Mouse (Mus musculus) forebrain, embryonic 11.5 days (tissue): ENCODE measurements around the gene Gps2. TPM values are rescaled to one million over a fixed set of nuclear protein-coding genes. Genes with fewer than 3 reads are reported as not detected.
"Not testable (repeated sequence)": the region's sequence is repeated elsewhere in the genome, so short reads cannot be mapped to it uniquely, and the experiment has no call there.

ENCODE experiments used
- ATAC-seq: fragments of 200-750 bp; cut with Nextera tagmentation; replicated peaks from 2 replicates; pipeline ENCODE4 v1.8.0; 2017; ENCODE audit warnings: moderate TSS enrichment; ENCODE audit not compliant: low FRiP score
- DNase-seq: peaks from one replicate; pipeline ENCODE4 v3.0.0-alpha.2; 2017; ENCODE audit warnings: low spot score
- H3K27ac ChIP-seq: fragments of 300-500 bp; sonication (generic); 2 replicates; pipeline ENCODE4 v1.5.1; 2014; ENCODE audit warnings: low read depth, low read length
- H3K27me3 ChIP-seq: fragments of 300-500 bp; sonication (generic); 2 replicates; pipeline ENCODE4 v1.6.1; 2014; ENCODE audit warnings: mild to moderate bottlenecking, low read length, mixed read lengths; ENCODE audit not compliant: control insufficient read depth, insufficient read depth
- H3K36me3 ChIP-seq: fragments of 300-500 bp; sonication (generic); 2 replicates; pipeline ENCODE4 v1.6.1; 2014; ENCODE audit warnings: mild to moderate bottlenecking, low read length, moderate library complexity, mixed read lengths; ENCODE audit not compliant: control insufficient read depth, insufficient read depth
- H3K4me1 ChIP-seq: fragments of 300-500 bp; sonication (generic); replicated peaks from 2 replicates; pipeline ENCODE4 v1.6.1; 2014; ENCODE audit warnings: low read length, mixed read lengths; ENCODE audit not compliant: control insufficient read depth, insufficient read depth
- H3K4me2 ChIP-seq: fragments of 300-500 bp; sonication (generic); 2 replicates; pipeline ENCODE4 v1.6.1; 2014; ENCODE audit warnings: low read depth, mild to moderate bottlenecking, low read length, moderate library complexity, mixed read lengths; ENCODE audit not compliant: severe bottlenecking
- H3K4me3 ChIP-seq: fragments of 300-500 bp; sonication (generic); 2 replicates; pipeline ENCODE4 v1.5.1; 2014; ENCODE audit warnings: low read depth, low read length
- H3K9ac ChIP-seq: fragments of 300-500 bp; sonication (generic); 2 replicates; pipeline ENCODE4 v1.6.1; 2014; ENCODE audit warnings: low read length
- H3K9me3 ChIP-seq: fragments of 300-500 bp; sonication (generic); 2 replicates; pipeline ENCODE4 v1.6.1; 2016; ENCODE audit warnings: low read length, mixed read lengths; ENCODE audit not compliant: control insufficient read depth
- WGBS: fragments of 180-500 bp; shearing (Covaris S2); extraction: QIAGEN DNeasy Blood & Tissue Kit; methylation state at CpG from one replicate; pipeline ENCODE4 v1.1.7; 2014; 5-methylcytosine and 5-hydroxymethylcytosine counted together
- polyA plus RNA-seq: library from polyadenylated mRNA; unstranded; fragments of >200 nt; fragmentation: Nextera tagmentation; extraction: Ambion mirVana; gene quantifications from 2 replicates; pipeline ENCODE4 v1.2.1, GENCODE M21; 2014

The Gps2 gene
- polyA plus RNA-seq, 1 experiment from 2014 or later = 99.2 TPM

- H3K4me1 ChIP-seq = peaks cover 11% of the 10 kb centered on the region; the same call in 1 of the 2 replicates
- H3K9ac ChIP-seq = peak overlapping the region; percentile 80
- H3K27me3 ChIP-seq = no peaks in the 10 kb centered on the region
- peak overlapping the region; percentile 86 for H3K27ac ChIP-seq
- no peaks in the 10 kb centered on the region for H3K36me3 ChIP-seq
- peak overlapping the region; percentile 50 for H3K4me3 ChIP-seq
- H3K4me2 ChIP-seq = peak overlapping the region; percentile 71
- H3K9me3 ChIP-seq = no peaks in the 10 kb centered on the region
- ATAC-seq = peak; percentile 68
- peak; percentile 94 for DNase-seq
- under 1% methylated on average over 14 of the region's 14 CpGs for WGBS
Observed at GRCm38 (mm10) chr11:69948763-69949150, 35.1 kb downstream of the Gps2 start.

- no peak overlapping the region for H3K4me2 ChIP-seq
- H3K4me3 ChIP-seq = no peak overlapping the region
- DNase-seq (no peak), ATAC-seq (no peak)
- WGBS = 44% methylated on average over 4 of the region's 4 CpGs
- peaks cover 11% of the 10 kb centered on the region; the same call in 1 of the 2 replicates for H3K4me1 ChIP-seq
- H3K27me3 ChIP-seq = no peaks in the 10 kb centered on the region
- H3K36me3 ChIP-seq = no peaks in the 10 kb centered on the region
- no peaks in the 10 kb centered on the region for H3K9me3 ChIP-seq
- no peak overlapping the region for H3K27ac ChIP-seq
- H3K9ac ChIP-seq = no peak overlapping the region
Observed at GRCm38 (mm10) chr11:69950807-69951459, 37.2 kb downstream of the Gps2 start.

GRCm38 (mm10) chr11:69952274-69952673 lies 38.6 kb downstream of the Gps2 start:
- ATAC-seq = no peak
- no peak overlapping the region for H3K4me3 ChIP-seq
- no peak overlapping the region for H3K9ac ChIP-seq

GRCm38 (mm10) chr11:69953267-69953915 lies 39.7 kb downstream of the Gps2 start:
- Histone ChIP-seq H3K9me3 (no peaks in the 10 kb centered on the region), H3K4me3 (no peak overlapping the region), H3K27ac (no peak overlapping the region), H3K4me1 (peaks cover 2% of the 10 kb centered on the region; the same call in 1 of the 2 replicates), H3K4me2 (no peak overlapping the region), H3K36me3 (no peaks in the 10 kb centered on the region), H3K27me3 (no peaks in the 10 kb centered on the region), H3K9ac (no peak overlapping the region)
- WGBS = 68% methylated on average over 11 of the region's 11 CpGs
- ATAC-seq (no peak), DNase-seq (no peak)

More at GRCm38 (mm10) chr11:69952274-69952673, 38.6 kb downstream of the Gps2 start:
- peaks cover 6% of the 10 kb centered on the region; the same call in 1 of the 2 replicates for H3K4me1 ChIP-seq
- DNase-seq = no peak
- no peaks in the 10 kb centered on the region for H3K27me3 ChIP-seq
- WGBS = 65% methylated on average over 1 of the region's 1 CpGs
- H3K36me3 ChIP-seq = no peaks in the 10 kb centered on the region
- H3K4me2 ChIP-seq = no peak overlapping the region
- no peak overlapping the region for H3K27ac ChIP-seq
- no peaks in the 10 kb centered on the region for H3K9me3 ChIP-seq

GRCm38 (mm10) chr11:69955618-69956017 lies 41.9 kb downstream of the Gps2 start:
- H3K27ac ChIP-seq, H3K4me2 ChIP-seq, H3K27me3 ChIP-seq, H3K4me1 ChIP-seq, H3K36me3 ChIP-seq, DNase-seq, H3K9me3 ChIP-seq, H3K9ac ChIP-seq, H3K4me3 ChIP-seq, ATAC-seq: not testable (repeated sequence)
- 75% methylated on average over 2 of the region's 4 CpGs for WGBS

- no peak for DNase-seq
- Histone ChIP-seq H3K9ac (no peak overlapping the region), H3K4me1 (no peaks in the 10 kb centered on the region), H3K4me3 (no peak overlapping the region), H3K9me3 (no peaks in the 10 kb centered on the region), H3K4me2 (no peak overlapping the region), H3K27me3 (no peaks in the 10 kb centered on the region), H3K36me3 (no peaks in the 10 kb centered on the region), H3K27ac (no peak overlapping the region)
- ATAC-seq = no peak
- WGBS = 81% methylated on average over 1 of the region's 1 CpGs
Observed at GRCm38 (mm10) chr11:69956218-69956617, 42.5 kb downstream of the Gps2 start.

- Histone ChIP-seq H3K9ac (no peak overlapping the region), H3K4me2 (no peak overlapping the region), H3K9me3 (no peaks in the 10 kb centered on the region), H3K4me3 (no peak overlapping the region), H3K27ac (no peak overlapping the region), H3K27me3 (peaks cover 26% of the 10 kb centered on the region), H3K4me1 (0 out of 2 replicates have a peak, but pooled peaks cover 2% of the 10 kb centered on the region), H3K36me3 (no peaks in the 10 kb centered on the region)
- no peak for ATAC-seq
- DNase-seq = no peak
- WGBS = 27% methylated on average over 5 of the region's 5 CpGs
Observed at GRCm38 (mm10) chr11:69960616-69961015, 46.9 kb downstream of the Gps2 start.

GRCm38 (mm10) chr11:69961841-69962240 lies 48.2 kb downstream of the Gps2 start:
- H3K9ac ChIP-seq = no peak overlapping the region
- peaks cover 39% of the 10 kb centered on the region for H3K27me3 ChIP-seq
- H3K4me1 ChIP-seq = peaks cover 9% of the 10 kb centered on the region
- ATAC-seq (no peak), DNase-seq (no peak)
- no peak overlapping the region for H3K27ac ChIP-seq
- WGBS = 49% methylated on average over 5 of the region's 5 CpGs
- H3K4me3 ChIP-seq = no peak overlapping the region
- H3K4me2 ChIP-seq = no peak overlapping the region
- no peaks in the 10 kb centered on the region for H3K9me3 ChIP-seq
- H3K36me3 ChIP-seq = no peaks in the 10 kb centered on the region
